In genomic region chr17:28144241-28144640, GRCm38 (mm10) we compare ENCODE assay signal across 10 mouse cellular contexts. TPM values are rescaled to one million over a fixed set of nuclear protein-coding genes. Genes with fewer than 3 reads are reported as not detected.
A peak's percentile ranks its signal among the peaks of the same experiment; 100 is the strongest.
DNase-seq lines count a peak whose midpoint lies in the region; ATAC-seq and TF ChIP-seq lines count a peak whose summit lies in the region.
"Had no signal": no experiment of that assay in that cellular context is flagged by ENCODE, and none has a peak within 500 bp of the region (broad histone marks: within the 10 kb centered on the region; RNA-seq: fewer than 3 reads in every experiment).

No protein-coding gene starts in this region.

- 10% methylated on average over 6 of the region's 6 CpGs for WGBS in heart, embryonic 11.5 days (ENCODE audit: insufficient replicate concordance)
- WGBS in hindbrain, embryonic 10.5 days = 4% methylated on average over 6 of the region's 6 CpGs
- 5% methylated on average over 6 of the region's 6 CpGs for WGBS in midbrain, embryonic 10.5 days

- DNase-seq in heart, postnatal 36 days = no peak
- DNase-seq in hindbrain, embryonic 10.5 days (ENCODE audit: low spot score) = no peak
- DNase-seq in midbrain, embryonic 10.5 days (ENCODE audit: low spot score) = no peak
- DNase-seq in thymus, postnatal 0 days (ENCODE audit: low spot score) = no peak
- no peak for DNase-seq in spleen, postnatal 36 days (ENCODE audit: low spot score in 2 of 2)
- DNase-seq in thymus, postnatal 36 days = no peak
- DNase-seq: gastrocnemius, postnatal 14 days had no signal

- H3K4me1 ChIP-seq in heart, embryonic 11.5 days (ENCODE audit: control insufficient read depth, insufficient read depth, low read length) = peaks cover 25% of the 10 kb centered on the region
- H3K4me1 ChIP-seq in E14TG2a.4 (replicated peaks; ENCODE audit: low read depth, low read length) = peaks cover 85% of the 10 kb centered on the region
- peaks cover 93% of the 10 kb centered on the region for H3K4me1 ChIP-seq in hindbrain, embryonic 10.5 days (replicated peaks)
- peaks cover 93% of the 10 kb centered on the region for H3K4me1 ChIP-seq in midbrain, embryonic 10.5 days

- H3K36me3 ChIP-seq in heart, embryonic 11.5 days (ENCODE audit: control insufficient read depth, insufficient read depth, low read length) = no peaks in the 10 kb centered on the region
- H3K36me3 ChIP-seq in E14TG2a.4 (ENCODE audit: insufficient read depth, low read length) = no peaks in the 10 kb centered on the region
- H3K36me3 ChIP-seq in hindbrain, embryonic 10.5 days = peaks cover 18% of the 10 kb centered on the region
- H3K36me3 ChIP-seq in midbrain, embryonic 10.5 days = peaks cover 25% of the 10 kb centered on the region

- ATAC-seq in heart, embryonic 11.5 days (replicated peaks; ENCODE audit: insufficient number of reproducible peaks, low FRiP score, low TSS enrichment) = no peak
- ATAC-seq: Patski had no signal

- intact Hi-C loops in heart, postnatal 36 days (cut with DNase I) = no loop called here

- no peak overlapping the region for H3K27ac ChIP-seq in heart, embryonic 11.5 days (ENCODE audit: low read depth, low read length)
- H3K27ac ChIP-seq in hindbrain, embryonic 10.5 days = peak overlapping the region; percentile 98
- H3K27ac ChIP-seq in midbrain, embryonic 10.5 days (replicated peaks) = peak overlapping the region; percentile 99

- H3K9me3 ChIP-seq in heart, embryonic 11.5 days (replicated peaks; ENCODE audit: control insufficient read depth, low read length) = no peaks in the 10 kb centered on the region
- H3K9me3 ChIP-seq in E14TG2a.4 (ENCODE audit: low read length) = no peaks in the 10 kb centered on the region
- H3K9me3 ChIP-seq in hindbrain, embryonic 10.5 days = no peaks in the 10 kb centered on the region
- H3K9me3 ChIP-seq in midbrain, embryonic 10.5 days (replicated peaks) = no peaks in the 10 kb centered on the region

- H3K4me3 ChIP-seq in heart, embryonic 11.5 days (ENCODE audit: low read depth, low read length) = peak overlapping the region; percentile 14; the same call in 1 of the 2 replicates
- peak overlapping the region; percentile 32 for H3K4me3 ChIP-seq in E14TG2a.4 (replicated peaks; ENCODE audit: low read length)
- peak overlapping the region; percentile 94 for H3K4me3 ChIP-seq in hindbrain, embryonic 10.5 days
- peak overlapping the region; percentile 91 for H3K4me3 ChIP-seq in midbrain, embryonic 10.5 days

- peak overlapping the region; percentile 50 for H3K4me2 ChIP-seq in heart, embryonic 11.5 days

- peaks cover 77% of the 10 kb centered on the region for H3K27me3 ChIP-seq in heart, embryonic 11.5 days (ENCODE audit: control insufficient read depth, insufficient read depth, low read length)
- H3K27me3 ChIP-seq in E14TG2a.4 (ENCODE audit: insufficient read depth, low read length) = peaks cover 66% of the 10 kb centered on the region
- H3K27me3 ChIP-seq in hindbrain, embryonic 10.5 days (ENCODE audit: insufficient read depth, poor library complexity, severe bottlenecking) = peaks cover 53% of the 10 kb centered on the region
- peaks cover 61% of the 10 kb centered on the region for H3K27me3 ChIP-seq in midbrain, embryonic 10.5 days (ENCODE audit: low read depth, poor library complexity, severe bottlenecking)
- H3K27me3 ChIP-seq: Patski had no signal

- H3K9ac ChIP-seq in heart, embryonic 11.5 days (ENCODE audit: low read depth, low read length) = no peak overlapping the region

- no peak for TF ChIP-seq CTCF in E14TG2a.4 (conservative IDR thresholded peaks at IDR 0.05; ENCODE audit: low read length)

RNA-seq across cellular contexts. Expression of gene Scube3, which starts 2.3 kb away (rescaled TPM):
- polyA plus RNA-seq in heart, embryonic 11.5 days (2014; fragmentation: Nextera tagmentation; extraction: Ambion mirVana) = 1.7 and 2.3 TPM in 2 replicates
- under 1 TPM; 0.53 to 0.70 TPM for total RNA-seq in heart, postnatal 36 days (2021)
- polyA plus RNA-seq in hindbrain, embryonic 10.5 days (2016; fragmentation: Nextera tagmentation; extraction: Ambion mirVana) = 10.7 and 11.0 TPM in 2 replicates
- 9.5 and 10.8 TPM in 2 replicates for polyA plus RNA-seq in midbrain, embryonic 10.5 days (2016; fragmentation: Nextera tagmentation; extraction: Ambion mirVana)
- 0.08 and 0.12 TPM in 2 replicates for polyA plus RNA-seq in thymus, postnatal 0 days (2015; fragmentation: Nextera tagmentation; extraction: Ambion mirVana)

RNA-seq across cellular contexts. Expression of gene Zfp523, which starts 32.7 kb away (rescaled TPM):
- polyA plus RNA-seq in heart, embryonic 11.5 days (2014; fragmentation: Nextera tagmentation; extraction: Ambion mirVana) = 19.5 and 21.0 TPM in 2 replicates
- total RNA-seq in heart, postnatal 36 days (2021) = 10 to 100 TPM; 14.3 to 16.0 TPM
- polyA plus RNA-seq in hindbrain, embryonic 10.5 days (2016; fragmentation: Nextera tagmentation; extraction: Ambion mirVana) = 36.1 and 39.8 TPM in 2 replicates
- 32.4 and 38.0 TPM in 2 replicates for polyA plus RNA-seq in midbrain, embryonic 10.5 days (2016; fragmentation: Nextera tagmentation; extraction: Ambion mirVana)
- polyA plus RNA-seq in thymus, postnatal 0 days (2015; fragmentation: Nextera tagmentation; extraction: Ambion mirVana) = 15.0 and 17.8 TPM in 2 replicates

Comparison
In these comparisons a context has a peak if more than half of its experiments do, and no peak if none do; other contexts are left out.
1. H3K4me3 ChIP-seq: peak in every context shown above with its lines; median percentile 94 in hindbrain, embryonic 10.5 days; 91 in midbrain, embryonic 10.5 days; 32 in E14TG2a.4; 14 in heart, embryonic 11.5 days.